Mouse (Mus musculus) cerebellum, postnatal 4 days (tissue): Measurements from ENCODE around the gene Ifitm6.
A peak's percentile ranks its signal among the peaks of the same experiment; 100 is the strongest.
"Not testable (repeated sequence)": the region's sequence is repeated elsewhere in the genome, so short reads cannot be mapped to it uniquely, and the experiment has no call there.

Experiments
- DNase-seq, 2 experiments: peaks; one replicate each; pipeline ENCODE4 v3.0.0; 2022; ENCODE audit warnings: low spot score in 2 of 2, mixed read lengths in 1 of 2

Ifitm6 gene

GRCm38 (mm10) chr7:141017824-141018223, at the start of gene Ifitm6:
TSS of gene Ifitm6 (minus strand) at chr7:141017924.
- not testable (repeated sequence) for DNase-seq

GRCm38 (mm10) chr7:141064576-141064975, 46.9 kb upstream of the Ifitm6 start:
- DNase-seq: no peak

- no peak for DNase-seq
Measured at GRCm38 (mm10) chr7:141064175-141064574, 46.5 kb upstream of the Ifitm6 start.

- no peak for DNase-seq
Measured at GRCm38 (mm10) chr7:141063353-141063752, 45.6 kb upstream of the Ifitm6 start.

GRCm38 (mm10) chr7:141062525-141062924, 44.8 kb upstream of the Ifitm6 start:
- no peak for DNase-seq

- peak in 1 of 2 experiments; percentile 52 for DNase-seq
Measured at GRCm38 (mm10) chr7:141061269-141061692, 43.6 kb upstream of the Ifitm6 start.

- DNase-seq: peak; percentile 80 to 88
Measured at GRCm38 (mm10) chr7:141060426-141061242, 42.9 kb upstream of the Ifitm6 start, which contains the start of gene B4galnt4. TSS of gene B4galnt4 (plus strand) at chr7:141061104.

- no peak for DNase-seq
Measured at GRCm38 (mm10) chr7:141059929-141060328, 42.2 kb upstream of the Ifitm6 start.

- DNase-seq: no peak
Measured at GRCm38 (mm10) chr7:141058601-141059341, 41.0 kb upstream of the Ifitm6 start.

GRCm38 (mm10) chr7:141057541-141057940, 39.8 kb upstream of the Ifitm6 start:
- DNase-seq: no peak

- DNase-seq: no peak
Measured at GRCm38 (mm10) chr7:141056976-141057375, 39.3 kb upstream of the Ifitm6 start.

- no peak for DNase-seq
Measured at GRCm38 (mm10) chr7:141055785-141056184, 38.1 kb upstream of the Ifitm6 start.

- DNase-seq: no peak
Measured at GRCm38 (mm10) chr7:141052421-141052820, 34.7 kb upstream of the Ifitm6 start.

GRCm38 (mm10) chr7:141052016-141052415, 34.3 kb upstream of the Ifitm6 start:
- DNase-seq: no peak

GRCm38 (mm10) chr7:141051060-141051685, 33.4 kb upstream of the Ifitm6 start:
- no peak for DNase-seq

GRCm38 (mm10) chr7:141049326-141049725, 31.6 kb upstream of the Ifitm6 start:
- no peak for DNase-seq

- DNase-seq: peak; percentile 90 to 91
Measured at GRCm38 (mm10) chr7:141048226-141049218, 30.8 kb upstream of the Ifitm6 start.

- DNase-seq: peak in 1 of 2 experiments; percentile 48
Measured at GRCm38 (mm10) chr7:141047581-141048225, 30.0 kb upstream of the Ifitm6 start.

GRCm38 (mm10) chr7:141046931-141047580, 29.3 kb upstream of the Ifitm6 start:
- no peak for DNase-seq

- no peak for DNase-seq
Measured at GRCm38 (mm10) chr7:141042539-141042938, 24.8 kb upstream of the Ifitm6 start.
